Mouse (Mus musculus) embryo, embryonic 9.5 days (tissue): ENCODE measurements around the gene Dctd.
"Not testable (repeated sequence)": the region's sequence is repeated elsewhere in the genome, so short reads cannot be mapped to it uniquely, and the experiment has no call there.

ENCODE experiments used
- DNase-seq: peaks from one replicate; pipeline ENCODE4 v3.0.0-alpha.2; 2017; ENCODE audit errors: extremely low spot score

The Dctd gene

DNA sequence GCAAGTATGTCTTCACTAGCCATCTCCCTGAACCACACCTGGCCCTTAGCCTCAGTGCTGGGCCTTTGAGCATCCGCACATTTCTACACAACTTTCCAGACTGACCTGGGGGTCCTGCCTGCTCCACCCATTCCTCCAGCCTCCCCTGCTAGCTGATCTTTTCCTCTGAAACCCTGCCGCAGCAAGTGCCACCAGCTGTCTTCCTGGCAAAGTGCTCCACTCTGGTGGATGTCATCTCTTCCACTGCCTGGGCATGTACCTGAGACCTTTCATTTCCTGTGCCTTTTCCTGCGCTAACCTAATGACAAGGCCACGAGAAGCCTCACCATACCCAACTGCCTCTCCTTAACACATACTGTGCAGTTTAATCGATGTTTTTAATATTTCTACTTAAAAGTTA, 46.9 kb downstream of the Dctd start:
- no peak for DNase-seq

DNA sequence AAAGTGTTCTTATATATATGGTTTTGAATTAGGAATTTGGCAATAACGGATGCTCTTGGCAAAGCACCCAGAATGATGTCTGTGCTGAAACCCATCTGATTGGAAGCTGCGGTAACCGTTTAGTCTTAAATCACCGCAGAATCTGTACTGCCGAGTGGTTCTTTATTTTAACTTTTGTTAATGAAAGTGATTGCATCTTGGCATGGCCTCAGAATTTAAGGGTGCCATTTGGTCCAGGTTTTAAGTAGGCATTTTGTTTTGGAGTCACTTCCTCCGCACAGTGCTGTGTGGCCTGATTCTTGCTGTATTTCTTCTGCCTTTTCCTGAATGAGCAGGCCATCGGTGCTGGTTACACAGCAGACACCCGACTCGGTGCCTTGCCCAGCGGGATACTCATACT, 47.6 kb downstream of the Dctd start:
- DNase-seq: no peak

DNA sequence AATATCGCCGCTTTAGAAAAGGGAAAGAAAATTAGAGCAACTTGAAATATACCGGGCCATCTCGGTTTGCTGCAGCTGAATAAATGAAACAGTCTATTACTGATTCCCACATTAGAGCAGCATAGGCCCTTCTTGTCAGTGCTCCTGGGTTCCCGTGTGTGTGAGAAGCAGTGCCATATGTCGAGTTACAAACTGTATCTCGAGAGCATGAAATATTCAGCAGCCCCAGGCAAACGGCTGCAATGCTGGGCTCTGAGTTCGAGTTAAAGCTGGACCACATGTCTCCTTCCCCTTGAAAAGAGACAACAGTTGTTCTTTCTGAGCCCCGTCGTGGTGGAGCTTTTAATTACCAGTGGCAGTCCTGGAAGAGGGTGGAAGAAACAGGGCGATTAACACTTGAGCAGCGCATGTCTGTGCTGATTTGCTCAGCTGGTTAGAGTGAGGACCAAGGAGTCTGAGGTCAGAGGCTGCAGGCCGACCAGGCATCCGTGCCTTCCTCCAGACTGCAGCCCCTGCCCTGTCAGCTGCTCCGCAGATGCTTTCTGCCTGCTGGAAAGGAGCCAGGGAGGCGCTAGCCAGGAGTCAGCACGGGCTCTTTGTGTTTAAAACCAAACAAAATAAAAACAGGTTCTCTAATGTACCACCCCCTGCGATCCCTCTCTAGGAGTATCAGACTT, 53.3 kb downstream of the Dctd start:
- peak; percentile 33 for DNase-seq

DNA sequence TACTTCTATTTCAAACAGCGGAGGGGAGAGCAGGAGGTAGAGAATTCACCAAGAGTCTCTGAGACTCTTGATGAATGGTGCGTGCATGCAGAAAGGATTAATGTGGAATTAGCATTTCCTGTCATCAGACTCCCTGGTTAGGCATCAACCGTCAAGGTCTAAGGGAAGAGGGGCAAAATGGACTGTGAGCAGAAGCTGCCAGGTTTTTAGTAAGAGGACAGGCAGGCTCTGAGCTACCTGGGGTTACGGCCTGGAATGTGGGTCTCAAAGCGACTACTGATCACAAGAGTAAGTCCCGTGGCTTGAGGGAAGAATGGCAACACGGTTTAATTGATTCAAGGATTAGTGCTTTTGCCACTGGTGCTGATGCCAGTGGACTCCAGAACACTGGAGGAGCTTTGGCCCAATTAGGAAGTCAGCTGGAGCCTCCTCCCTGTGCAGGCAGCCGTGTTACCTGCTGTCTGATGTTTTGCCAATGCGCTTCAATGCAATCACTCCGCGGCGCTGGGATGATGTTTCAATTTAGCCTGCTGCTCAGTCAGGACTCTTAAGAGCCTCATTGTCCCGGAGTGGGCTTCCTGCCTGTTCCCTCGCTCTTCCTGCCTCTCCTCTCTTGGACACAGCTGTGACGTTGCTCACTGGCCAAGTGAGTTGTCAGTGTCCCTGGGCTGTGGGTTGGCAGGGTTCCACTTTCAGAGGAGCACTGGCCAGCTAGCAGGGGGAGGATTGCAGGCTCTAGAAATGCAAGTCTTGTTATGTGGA, 54.6 kb downstream of the Dctd start:
- no peak for DNase-seq

DNA sequence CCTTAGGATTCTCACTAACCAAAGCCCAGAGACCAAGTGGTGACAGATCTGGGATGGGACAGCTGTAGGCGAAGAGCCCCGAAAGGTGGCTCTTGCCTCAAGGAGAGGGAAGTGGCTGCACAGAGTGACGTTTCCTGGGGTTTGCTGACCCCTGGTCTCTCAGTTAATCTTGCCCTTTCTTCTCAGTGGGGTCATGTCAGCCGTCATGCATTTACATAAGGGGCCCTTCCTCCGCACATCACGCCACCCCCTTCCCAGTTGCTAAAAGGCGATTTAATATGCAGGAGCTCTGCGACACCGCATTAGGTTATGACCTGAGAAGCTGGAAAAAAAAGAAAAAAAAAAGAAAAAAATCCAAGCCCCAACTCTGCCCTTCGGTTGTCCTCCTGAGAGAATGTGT, 58.8 kb downstream of the Dctd start:
- DNase-seq: no peak

DNA sequence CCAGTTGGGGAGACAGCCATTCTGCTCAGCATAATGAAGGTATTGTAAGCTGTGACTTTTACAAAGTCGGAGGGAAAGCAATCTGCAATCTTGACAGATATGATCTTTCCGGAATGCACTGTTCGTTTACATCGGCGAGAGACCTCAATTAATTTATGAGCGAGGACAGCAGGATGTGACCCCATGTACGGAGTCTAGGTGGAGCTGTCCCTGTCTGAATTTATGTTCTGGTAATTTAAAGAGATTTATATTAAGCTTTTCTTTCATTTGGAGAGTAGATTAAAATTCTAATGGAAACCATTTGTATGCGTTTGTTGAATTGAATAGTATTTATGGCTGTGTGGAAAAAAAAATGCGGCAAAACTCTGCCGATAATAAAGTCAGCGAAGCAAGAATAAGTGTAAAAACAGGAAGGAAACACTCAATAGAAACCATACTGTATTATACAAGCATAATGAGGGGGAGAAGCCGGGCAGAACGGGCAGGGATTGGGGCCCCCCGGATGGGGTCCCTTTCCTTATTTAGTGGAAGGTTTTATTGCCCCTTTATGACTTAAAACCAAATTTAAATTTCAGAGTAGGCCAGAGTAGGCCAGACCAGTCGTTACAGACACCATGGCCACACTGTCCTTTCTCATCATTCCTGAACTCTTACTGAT, 59.8 kb downstream of the Dctd start:
- DNase-seq: no peak

DNA sequence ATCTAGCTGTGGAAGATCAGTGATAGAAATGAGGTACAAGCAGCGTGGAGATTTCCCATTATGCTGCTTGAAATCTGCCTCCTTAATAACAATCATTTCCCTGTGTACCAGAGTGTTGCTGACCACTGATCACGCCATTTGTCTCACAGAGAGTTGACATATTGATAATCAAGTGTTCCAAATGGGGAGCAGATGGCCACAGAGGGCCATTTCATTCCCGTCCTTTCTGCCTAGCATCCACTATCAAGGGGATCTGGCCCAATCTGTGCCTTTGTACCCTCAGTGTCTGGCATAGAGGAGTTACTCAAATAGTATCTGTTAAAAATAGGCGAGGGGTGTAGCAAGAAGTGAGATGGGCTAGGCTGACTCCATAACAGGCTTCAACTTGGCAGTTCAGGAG, 78.5 kb downstream of the Dctd start:
- no peak for DNase-seq

DNA sequence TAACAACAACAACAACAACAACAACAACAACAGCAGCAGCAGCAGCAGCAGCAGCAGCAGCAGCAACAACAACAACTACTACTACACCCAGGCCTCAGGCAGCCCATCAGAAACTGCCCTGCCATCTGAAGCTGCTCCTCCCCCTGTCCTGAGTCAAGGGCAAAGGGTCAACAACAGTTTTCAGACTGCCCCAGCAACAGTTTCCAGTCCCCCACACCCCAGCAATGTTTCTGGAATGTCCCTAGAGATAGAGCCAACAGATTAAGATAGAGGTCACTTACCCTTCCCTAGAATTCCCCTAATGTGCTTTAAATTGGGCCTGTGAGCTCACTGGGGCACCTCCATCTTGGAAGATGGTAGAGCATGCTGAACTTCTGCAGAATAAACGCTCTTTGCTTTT, 79.0 kb downstream of the Dctd start:
- no peak for DNase-seq

DNA sequence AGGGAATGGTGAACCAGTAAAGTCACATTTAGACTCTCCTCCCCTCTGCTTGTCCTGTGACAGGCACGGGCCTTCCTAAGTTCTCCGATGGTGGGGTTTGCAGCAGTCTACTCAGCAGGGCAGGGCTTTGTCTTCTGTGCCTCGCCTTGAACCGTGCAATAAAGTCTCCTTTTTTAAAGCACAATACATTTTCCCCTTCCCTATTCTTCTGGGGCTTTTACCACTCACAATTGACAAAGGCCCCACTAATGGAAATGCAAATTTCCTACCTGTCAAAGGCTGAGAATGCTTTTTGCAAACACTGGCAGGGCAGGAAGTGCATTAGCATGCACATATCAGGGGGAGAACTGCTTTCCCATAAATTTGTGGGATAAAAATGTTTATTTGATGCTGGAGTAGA, 80.1 kb downstream of the Dctd start:
- DNase-seq: no peak

DNA sequence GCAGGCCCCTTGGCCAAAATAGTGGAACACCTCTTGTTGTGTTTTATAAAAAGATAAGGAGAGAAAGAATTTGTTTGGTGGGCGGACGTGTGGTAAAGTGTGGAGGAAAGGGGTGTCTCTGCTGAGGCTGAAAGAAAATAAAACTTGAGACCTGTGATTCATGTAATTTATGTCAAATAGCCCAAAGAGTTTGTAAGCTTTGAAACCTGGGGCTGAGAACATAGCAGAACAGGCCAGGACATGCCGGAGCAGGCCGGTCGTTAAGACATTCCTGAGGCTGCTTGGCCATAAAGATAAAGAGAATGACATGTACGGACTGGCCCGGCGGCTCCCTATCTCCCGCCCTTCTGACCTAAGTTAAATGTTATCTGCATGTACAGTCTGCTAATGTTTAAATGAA, 81.3 kb downstream of the Dctd start:
- DNase-seq: not testable (repeated sequence)

DNA sequence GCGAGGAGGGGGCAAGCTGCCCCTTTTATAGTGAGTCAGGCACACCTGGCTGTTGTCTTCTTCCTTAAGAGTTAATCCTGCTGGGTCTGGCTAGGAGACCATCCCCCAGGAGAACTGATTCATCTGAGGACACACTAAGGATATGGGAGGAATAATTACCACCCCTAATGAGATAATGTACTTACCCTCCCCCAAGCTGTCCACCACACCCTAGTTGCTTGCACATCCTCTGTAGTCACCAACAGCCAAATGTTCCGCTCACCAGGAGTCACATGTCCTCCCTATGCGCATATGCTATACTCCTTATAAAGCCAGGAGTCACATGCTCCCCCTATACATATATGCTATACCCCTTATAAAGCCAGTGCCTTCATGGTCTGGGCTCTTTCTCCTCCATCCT, 82.1 kb downstream of the Dctd start:
- no peak for DNase-seq

DNA sequence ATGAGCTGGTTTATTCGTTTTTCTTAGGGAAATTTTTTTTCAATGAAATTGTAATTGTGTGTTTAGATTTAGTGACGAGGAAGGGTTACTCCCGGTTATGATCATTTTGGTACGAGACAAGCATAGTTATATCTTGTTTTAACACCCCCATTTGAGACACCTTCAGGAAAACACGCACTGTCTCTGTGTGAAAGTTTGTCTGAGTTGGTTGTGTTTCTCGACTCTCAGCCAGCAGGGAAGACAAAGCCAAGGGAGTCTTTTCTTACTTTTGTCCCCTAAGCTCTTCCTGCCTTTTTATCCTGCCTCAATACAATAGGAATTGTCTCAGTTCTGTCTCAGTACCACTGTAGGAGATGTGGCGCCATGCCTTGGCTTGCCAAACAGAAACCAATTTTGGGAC, 84.9 kb downstream of the Dctd start:
- no peak for DNase-seq

DNA sequence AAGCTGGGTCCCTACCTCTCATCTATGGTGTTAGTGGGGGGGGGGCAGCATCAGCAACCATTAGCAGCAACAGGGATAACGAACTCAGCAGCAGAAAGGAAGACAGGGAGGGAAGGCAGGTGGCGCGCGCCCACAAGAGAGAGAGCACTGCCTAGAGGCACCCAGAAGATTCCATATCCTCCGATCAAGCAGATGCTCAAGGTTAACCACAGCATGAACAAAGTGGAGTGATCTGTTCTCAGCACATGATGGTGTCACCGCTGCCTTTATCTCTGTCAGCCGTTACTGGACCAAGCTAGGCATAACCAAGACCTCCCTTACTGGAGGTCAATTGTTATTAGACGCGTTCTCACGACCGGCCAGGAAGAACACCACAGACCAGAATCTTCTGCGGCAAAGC, 89.7 kb downstream of the Dctd start:
- DNase-seq: no peak

DNA sequence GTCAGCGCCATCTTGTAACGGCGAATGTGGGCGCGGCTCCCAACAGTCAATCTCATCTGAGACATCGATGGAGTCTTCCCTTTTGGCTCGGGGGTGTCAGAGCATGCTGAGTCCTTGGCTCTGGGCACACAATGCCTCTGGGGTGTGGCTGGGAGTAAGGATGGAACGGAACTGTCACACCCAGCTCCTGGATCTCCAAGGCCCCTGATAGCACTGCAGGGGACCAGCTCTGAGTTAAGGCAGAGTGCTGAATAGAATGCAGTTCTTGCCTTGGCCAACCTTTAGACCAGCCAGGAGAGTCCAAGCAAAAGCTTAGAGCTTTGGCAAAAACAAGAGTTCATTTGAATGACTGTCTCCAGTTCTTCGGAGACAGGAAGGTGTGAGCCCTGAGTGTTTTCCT, 97.1 kb downstream of the Dctd start:
- no peak for DNase-seq

DNA sequence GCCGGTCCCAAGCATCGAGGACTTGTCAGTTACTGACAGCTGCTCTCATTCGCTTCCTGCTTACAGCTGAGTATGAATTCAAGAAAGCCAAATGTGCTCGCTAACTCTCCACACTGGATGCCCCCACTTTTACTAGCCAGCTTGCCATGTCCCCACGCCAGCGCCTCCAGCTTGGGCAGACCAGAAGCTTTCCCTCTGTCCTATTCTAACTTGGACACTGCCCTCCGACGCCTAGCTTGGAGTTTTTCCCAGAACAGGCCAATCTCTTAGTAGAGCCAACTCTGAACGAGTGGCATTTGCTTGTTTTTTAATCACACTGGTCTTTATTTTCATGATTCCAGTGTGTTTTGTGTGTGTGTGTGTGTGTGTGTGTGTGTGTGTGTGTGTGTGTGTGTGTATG, 100.3 kb downstream of the Dctd start:
- no peak for DNase-seq

DNA sequence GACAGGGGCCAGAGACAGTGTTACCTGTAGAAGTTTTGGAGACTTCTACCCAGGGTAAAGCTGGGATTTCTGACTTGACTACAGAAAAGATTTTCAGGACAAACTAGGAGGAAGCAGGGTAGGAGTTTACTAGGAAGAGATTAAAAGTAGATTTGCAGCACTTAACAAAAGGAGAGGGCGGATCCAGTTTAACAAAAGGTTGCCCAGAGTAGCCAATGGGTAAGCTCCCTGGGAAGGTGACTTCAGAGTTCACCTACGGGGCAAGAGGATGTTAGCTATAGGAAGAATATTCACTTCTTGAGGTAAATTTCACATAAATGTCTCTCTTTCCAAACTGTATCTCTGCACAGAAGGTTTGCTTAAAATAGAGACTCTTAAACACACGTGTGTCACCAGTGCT, 103.7 kb downstream of the Dctd start:
- no peak for DNase-seq
